Mouse (Mus musculus): ENCODE measurements around the gene Armc3. TPM values are rescaled to one million over a fixed set of nuclear protein-coding genes. Genes with fewer than 3 reads are reported as not detected.

Armc3 gene
- 0.63 and 0.72 TPM in 2 replicates for polyA plus RNA-seq (2016; fragmentation: Nextera tagmentation; extraction: Ambion mirVana)

DNA sequence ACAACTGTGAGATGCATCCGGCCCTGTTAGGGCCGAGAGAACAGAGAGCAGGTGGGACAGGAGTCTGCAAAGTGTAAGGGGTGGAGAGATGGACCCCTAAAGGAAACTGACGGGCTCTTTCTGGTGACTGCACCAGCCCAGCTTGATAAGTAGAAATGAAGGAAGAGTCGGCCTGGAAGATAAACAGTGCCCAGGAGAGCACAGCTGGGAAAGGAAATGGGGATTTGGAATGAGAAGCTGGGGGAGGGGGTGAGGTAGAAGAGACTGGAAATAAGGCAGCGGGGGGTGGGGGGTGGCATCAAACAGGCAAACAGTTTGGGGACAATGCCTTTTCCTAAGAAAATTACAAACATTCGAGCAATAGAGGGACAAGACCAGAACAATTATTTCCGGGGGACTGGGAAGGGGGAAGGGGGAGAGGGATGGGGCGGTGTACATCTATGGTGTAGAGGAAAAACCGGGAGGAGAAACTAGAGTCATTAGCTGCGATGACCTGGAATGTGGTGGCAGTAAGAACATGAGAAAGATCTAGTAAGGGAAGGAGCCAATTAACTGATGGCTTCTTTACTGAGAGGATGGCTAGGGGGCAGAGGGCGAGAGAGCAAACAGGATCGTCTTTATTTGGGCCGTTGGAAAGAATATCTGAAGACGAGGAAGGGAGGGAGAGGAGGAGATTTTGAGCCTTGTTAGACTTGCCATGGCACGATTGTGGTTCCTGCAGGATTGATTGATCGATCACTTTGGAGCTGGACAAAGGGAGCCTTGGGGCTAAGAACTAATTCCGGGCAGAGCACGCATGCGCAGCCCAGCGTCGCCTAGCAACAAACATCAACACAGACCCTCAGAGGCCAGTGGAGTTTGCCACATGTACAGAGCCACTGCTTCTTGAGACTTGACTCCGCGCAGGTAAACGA, at the start of gene Armc3:
Armc3 (plus strand) TSS at position 851 of the 914 bp plus-strand sequence.
- no peaks in the 10 kb centered on the region for H3K9me3 ChIP-seq
- H3K4me1 ChIP-seq, result peaks cover 9% of the 10 kb centered on the region
- H3K36me3 ChIP-seq (replicated peaks), result no peaks in the 10 kb centered on the region
- WGBS, result 21% methylated on average over 24 of the region's 24 CpGs
- H3K4me3 ChIP-seq (replicated peaks), result peak within 1 kb of the TSS; percentile 48
- peak within 1 kb of the TSS; percentile 36 for H3K27ac ChIP-seq
- H3K4me2 ChIP-seq, result peak within 1 kb of the TSS; percentile 72
- peak within 1 kb of the TSS; percentile 61 for H3K9ac ChIP-seq
- no peaks in the 10 kb centered on the region for H3K27me3 ChIP-seq
- peak; percentile 99 for ATAC-seq (ENCODE audit: low FRiP score)

DNA sequence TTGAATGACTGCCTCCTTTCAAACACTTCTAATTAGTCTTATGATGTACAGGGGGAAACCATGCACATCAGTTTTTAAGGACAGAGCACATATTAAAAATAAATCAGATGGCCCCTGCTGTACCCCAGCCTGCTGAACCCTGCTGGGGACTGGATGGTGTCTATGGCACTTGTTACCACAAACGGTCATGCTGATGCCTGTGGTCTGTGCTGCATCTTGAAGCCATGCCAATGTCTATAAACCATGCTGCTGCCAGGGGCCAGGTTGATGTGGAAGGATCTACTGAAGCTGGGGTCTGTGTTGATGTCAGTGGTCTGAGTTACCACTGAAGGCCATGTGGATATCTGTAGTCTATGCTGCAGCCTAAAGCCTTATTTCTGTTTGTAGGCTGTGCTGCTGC, 46.4 kb upstream of the Armc3 start:
- ATAC-seq (ENCODE audit: low FRiP score), result no peak
- Histone ChIP-seq H3K27ac (no peak overlapping the region), H3K4me3 (replicated peaks) (no peak overlapping the region), H3K9ac (no peak overlapping the region), H3K27me3 (no peaks in the 10 kb centered on the region), H3K4me1 (no peaks in the 10 kb centered on the region; the same call in 1 of the 2 replicates), H3K4me2 (no peak overlapping the region), H3K36me3 (replicated peaks) (no peaks in the 10 kb centered on the region), H3K9me3 (no peaks in the 10 kb centered on the region)
- WGBS, result 87% methylated on average over 1 of the region's 1 CpGs

DNA sequence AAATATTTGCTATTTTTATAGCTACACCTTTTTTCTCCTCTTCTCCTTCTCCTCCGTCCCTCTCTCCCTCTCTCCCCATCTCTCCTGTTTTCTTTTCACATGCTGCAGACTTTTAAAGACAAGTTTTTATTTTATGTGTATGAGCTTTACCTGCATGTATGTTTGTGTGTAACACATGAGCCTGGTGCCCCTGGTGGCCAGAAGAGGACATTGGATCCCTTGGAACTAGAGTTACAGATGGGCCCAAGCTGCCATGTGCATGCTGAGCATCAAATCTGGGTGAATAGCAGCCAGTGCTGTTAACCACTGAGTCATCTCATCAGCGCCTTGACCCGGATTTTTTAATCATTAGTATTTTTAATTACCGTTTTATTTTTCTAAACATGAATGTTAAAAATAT, 42.9 kb upstream of the Armc3 start:
- H3K4me3 ChIP-seq (replicated peaks), result no peak overlapping the region
- H3K4me1 ChIP-seq, result no peaks in the 10 kb centered on the region
- 73% methylated on average over 4 of the region's 4 CpGs for WGBS
- H3K9me3 ChIP-seq, result no peaks in the 10 kb centered on the region
- H3K36me3 ChIP-seq (replicated peaks), result no peaks in the 10 kb centered on the region
- no peaks in the 10 kb centered on the region for H3K27me3 ChIP-seq
- H3K4me2 ChIP-seq, result no peak overlapping the region
- no peak overlapping the region for H3K9ac ChIP-seq
- H3K27ac ChIP-seq, result no peak overlapping the region
- no peak for ATAC-seq (ENCODE audit: low FRiP score)

DNA sequence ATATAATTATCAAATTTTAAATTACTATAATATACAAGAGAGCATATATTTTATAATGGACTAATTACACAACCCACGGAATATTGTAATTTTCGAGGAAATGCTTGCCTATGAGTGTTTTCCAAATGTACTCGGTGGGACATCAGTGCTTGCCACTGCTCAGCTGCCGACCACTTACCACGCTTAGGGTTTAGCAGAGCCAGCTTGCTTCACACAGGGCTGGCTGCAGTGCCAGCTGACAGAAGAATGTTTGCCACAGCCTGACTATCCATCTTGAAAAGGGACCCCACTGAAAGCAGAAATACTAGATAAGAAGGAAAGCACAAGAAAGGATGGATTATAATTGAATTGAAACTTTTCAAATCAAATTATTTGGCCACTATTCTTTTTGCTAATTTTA, 39.6 kb upstream of the Armc3 start:
- Histone ChIP-seq H3K4me1 (no peaks in the 10 kb centered on the region), H3K36me3 (replicated peaks) (no peaks in the 10 kb centered on the region), H3K4me2 (no peak overlapping the region), H3K27me3 (no peaks in the 10 kb centered on the region), H3K9me3 (no peaks in the 10 kb centered on the region), H3K27ac (no peak overlapping the region), H3K4me3 (replicated peaks) (no peak overlapping the region), H3K9ac (no peak overlapping the region)
- no peak for ATAC-seq (ENCODE audit: low FRiP score)
- whole genome bisulfite sequencing, result 72% methylated on average over 5 of the region's 5 CpGs

DNA sequence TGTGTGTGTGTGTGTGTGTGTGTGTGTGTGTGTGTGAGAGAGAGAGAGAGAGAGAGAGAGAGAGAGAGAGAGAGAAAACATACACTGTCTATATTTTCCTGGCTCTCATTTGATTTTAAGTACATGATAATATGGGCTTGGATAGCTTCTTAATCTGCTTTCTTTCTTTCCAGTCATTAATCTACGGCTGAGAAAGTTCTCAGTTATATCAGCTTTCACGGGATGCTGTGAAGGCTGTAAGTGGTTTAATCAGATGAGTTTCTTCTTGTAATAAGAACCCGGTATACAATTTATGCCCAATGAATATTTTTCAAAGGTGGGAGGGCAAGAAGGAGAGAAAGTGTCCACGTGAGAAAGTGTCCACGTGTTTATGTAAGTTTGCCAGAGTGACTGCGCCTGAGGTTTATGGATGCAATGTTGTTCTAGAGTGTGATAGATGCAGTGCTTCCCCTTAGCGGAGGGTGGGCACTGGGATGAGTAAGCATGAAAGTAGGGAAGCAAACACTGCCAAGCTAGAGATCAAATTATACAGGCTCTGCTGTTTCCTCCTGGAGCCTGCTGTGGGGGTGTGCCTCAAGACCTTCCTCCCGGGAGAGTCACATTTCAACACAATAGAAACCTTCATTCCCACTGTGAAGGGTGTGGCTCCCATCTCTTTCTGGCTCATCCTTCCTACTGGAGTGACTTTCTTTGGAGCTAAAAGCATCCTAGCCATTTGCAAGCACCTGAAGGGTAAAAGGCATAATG, 38.6 kb upstream of the Armc3 start:
- Histone ChIP-seq H3K9me3 (no peaks in the 10 kb centered on the region), H3K4me1 (no peaks in the 10 kb centered on the region), H3K4me2 (no peak overlapping the region), H3K27ac (no peak overlapping the region), H3K9ac (no peak overlapping the region), H3K27me3 (no peaks in the 10 kb centered on the region), H3K4me3 (replicated peaks) (no peak overlapping the region), H3K36me3 (replicated peaks) (no peaks in the 10 kb centered on the region)
- ATAC-seq (ENCODE audit: low FRiP score), result no peak
- WGBS, result 23% methylated on average over 8 of the region's 8 CpGs

DNA sequence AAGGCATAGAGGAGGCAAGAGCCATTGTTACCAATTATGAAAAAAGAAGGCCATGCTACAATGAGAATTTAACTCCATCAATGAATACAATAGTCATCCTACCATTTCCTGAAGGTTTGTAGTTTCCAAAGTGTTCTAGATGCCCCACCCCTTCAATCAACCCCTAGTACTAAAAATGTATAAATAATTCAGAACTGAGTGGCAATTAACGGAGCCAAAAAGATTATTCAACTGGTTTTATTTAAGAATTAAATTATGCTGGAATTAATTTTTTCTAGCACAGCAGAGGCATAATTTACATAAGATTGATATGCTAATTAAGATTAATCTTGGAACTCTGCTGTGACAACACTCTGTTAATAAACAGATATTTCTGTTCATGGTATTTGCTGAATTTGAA, 34.9 kb upstream of the Armc3 start:
- Histone ChIP-seq H3K9ac (no peak overlapping the region), H3K9me3 (no peaks in the 10 kb centered on the region), H3K27me3 (no peaks in the 10 kb centered on the region), H3K36me3 (replicated peaks) (no peaks in the 10 kb centered on the region), H3K4me2 (no peak overlapping the region), H3K4me3 (replicated peaks) (no peak overlapping the region), H3K4me1 (no peaks in the 10 kb centered on the region), H3K27ac (no peak overlapping the region)
- 73% methylated on average over 1 of the region's 1 CpGs for WGBS
- no peak for ATAC-seq (ENCODE audit: low FRiP score)

DNA sequence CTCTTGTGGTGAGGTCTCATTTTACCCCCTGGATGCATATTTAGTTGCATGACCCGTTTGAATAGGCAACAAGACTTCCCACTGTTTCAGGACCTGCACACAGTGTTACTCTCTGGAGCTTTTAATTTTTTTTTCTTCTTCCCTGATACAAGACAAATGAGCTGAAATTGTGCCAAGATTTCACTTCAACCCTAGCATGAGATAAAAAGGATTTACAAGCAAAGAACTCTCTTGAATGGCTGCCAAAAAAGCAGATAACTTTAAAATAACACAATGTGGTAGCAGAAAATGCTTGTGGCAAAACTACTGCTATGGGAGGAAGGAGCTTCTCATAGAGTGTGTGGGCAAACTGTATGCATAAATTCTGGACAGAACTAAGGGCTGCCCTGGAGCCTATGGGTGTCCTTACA, 22.3 kb upstream of the Armc3 start:
- Histone ChIP-seq H3K4me2 (no peak overlapping the region), H3K4me3 (replicated peaks) (no peak overlapping the region), H3K4me1 (peaks cover 10% of the 10 kb centered on the region; the same call in 1 of the 2 replicates), H3K9ac (no peak overlapping the region), H3K36me3 (replicated peaks) (no peaks in the 10 kb centered on the region), H3K27ac (no peak overlapping the region), H3K9me3 (no peaks in the 10 kb centered on the region), H3K27me3 (no peaks in the 10 kb centered on the region)
- ATAC-seq (ENCODE audit: low FRiP score), result peak; percentile 49; the same call in 1 of the 2 replicates
- WGBS, result 3% methylated on average over 1 of the region's 1 CpGs

DNA sequence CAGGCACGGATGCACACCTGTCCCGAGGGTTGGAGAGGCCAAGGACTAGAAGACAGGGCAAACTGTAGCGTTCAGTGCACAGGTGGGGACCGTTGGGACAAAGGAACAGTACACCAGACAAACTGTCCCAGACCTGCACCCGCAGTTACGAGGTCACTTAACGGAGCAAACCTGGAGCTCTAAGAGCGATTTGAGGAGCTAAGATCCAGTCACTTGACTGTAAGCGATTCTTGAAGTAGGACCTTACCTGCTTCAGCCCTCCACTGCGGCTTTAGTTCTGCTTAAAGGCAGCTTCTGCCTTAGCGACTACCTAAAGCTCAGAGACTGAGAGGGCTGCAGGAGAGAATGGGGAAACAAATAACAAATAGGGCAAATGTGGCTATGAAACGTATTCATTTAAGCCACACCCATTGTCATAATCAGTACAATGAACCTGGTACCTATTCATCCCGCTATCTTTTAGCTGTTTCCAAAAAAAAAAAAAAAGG, 308 bp downstream of the Armc3 start:
- Histone ChIP-seq H3K4me3 (replicated peaks) (peak overlapping the region; percentile 48), H3K4me2 (peak overlapping the region; percentile 72), H3K9me3 (no peaks in the 10 kb centered on the region), H3K27me3 (no peaks in the 10 kb centered on the region), H3K9ac (peak overlapping the region; percentile 61), H3K36me3 (replicated peaks) (no peaks in the 10 kb centered on the region), H3K27ac (peak overlapping the region; percentile 36; the same call in 1 of the 2 replicates), H3K4me1 (peaks cover 9% of the 10 kb centered on the region)
- peak; percentile 14; the same call in 1 of the 2 replicates for ATAC-seq (ENCODE audit: low FRiP score)
- WGBS, result 27% methylated on average over 13 of the region's 13 CpGs

DNA sequence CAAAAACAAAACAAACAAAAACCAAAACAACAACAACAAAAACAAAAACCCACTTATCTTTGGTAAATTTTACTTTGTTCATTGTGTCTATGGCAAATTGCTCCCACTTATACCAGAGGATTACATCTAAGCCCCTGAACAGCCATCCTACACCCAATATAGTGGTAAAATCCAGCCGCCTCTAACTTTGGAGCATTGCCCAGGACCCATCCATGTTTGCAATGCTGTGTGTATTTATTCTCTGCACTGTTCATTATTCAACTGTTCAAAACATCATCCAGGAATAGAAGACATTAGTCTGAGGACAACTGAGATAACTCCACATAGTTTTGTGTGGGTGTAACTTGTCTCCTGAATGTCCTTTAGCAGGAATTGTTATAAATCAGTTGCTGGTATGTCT, 1.0 kb downstream of the Armc3 start:
- ATAC-seq (ENCODE audit: low FRiP score), result no peak
- Histone ChIP-seq H3K36me3 (replicated peaks) (no peaks in the 10 kb centered on the region), H3K4me2 (no peak overlapping the region), H3K4me1 (peaks cover 9% of the 10 kb centered on the region), H3K9me3 (no peaks in the 10 kb centered on the region), H3K27ac (no peak overlapping the region), H3K27me3 (no peaks in the 10 kb centered on the region), H3K4me3 (replicated peaks) (no peak overlapping the region), H3K9ac (no peak overlapping the region)
- 79% methylated on average over 1 of the region's 1 CpGs for WGBS

DNA sequence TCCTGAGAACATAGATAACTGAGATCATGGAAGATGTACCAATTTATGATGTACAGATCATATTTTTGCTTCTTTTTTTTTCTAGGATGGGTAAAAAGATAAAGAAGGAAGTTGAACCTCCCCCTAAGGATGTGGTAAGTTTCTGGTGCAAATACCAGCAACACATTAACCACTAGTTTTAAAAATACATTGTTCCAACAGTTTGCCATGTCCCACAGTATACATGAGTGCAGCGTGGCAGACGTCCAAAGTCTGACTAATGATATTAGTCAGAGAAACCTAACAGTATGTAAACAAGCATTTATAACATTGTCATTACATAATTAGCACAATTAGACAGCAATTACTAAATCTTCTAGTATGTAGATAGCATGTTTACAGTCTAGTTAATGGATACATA, 2.6 kb downstream of the Armc3 start:
- H3K4me1 ChIP-seq, result peaks cover 9% of the 10 kb centered on the region
- no peak for ATAC-seq (ENCODE audit: low FRiP score)
- H3K4me3 ChIP-seq (replicated peaks), result no peak overlapping the region
- H3K27me3 ChIP-seq, result no peaks in the 10 kb centered on the region
- no peak overlapping the region for H3K4me2 ChIP-seq
- H3K9ac ChIP-seq, result no peak overlapping the region
- WGBS, result 83% methylated on average over 2 of the region's 2 CpGs
- no peak overlapping the region for H3K27ac ChIP-seq
- no peaks in the 10 kb centered on the region for H3K9me3 ChIP-seq
- no peaks in the 10 kb centered on the region for H3K36me3 ChIP-seq (replicated peaks)

DNA sequence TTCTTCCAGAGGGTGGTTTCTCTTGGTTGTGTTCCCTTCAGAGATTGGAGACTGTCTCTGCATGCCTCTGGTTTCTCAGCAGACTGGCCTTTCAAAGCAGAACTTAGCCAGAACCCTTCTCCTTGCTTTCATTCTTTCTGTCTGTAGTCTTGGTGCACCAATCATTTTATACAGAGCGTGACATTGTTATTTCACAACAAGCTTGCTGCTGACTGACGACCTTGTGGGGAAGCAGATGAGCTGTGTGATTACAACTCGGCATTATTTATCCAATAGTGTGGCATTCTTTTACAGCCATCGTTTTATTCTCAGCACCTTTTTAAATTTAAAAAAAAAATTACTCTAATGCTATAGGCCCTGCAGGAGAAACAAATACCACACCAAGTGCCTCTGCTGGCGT, 35.2 kb downstream of the Armc3 start:
- no peak overlapping the region for H3K4me3 ChIP-seq (replicated peaks)

DNA sequence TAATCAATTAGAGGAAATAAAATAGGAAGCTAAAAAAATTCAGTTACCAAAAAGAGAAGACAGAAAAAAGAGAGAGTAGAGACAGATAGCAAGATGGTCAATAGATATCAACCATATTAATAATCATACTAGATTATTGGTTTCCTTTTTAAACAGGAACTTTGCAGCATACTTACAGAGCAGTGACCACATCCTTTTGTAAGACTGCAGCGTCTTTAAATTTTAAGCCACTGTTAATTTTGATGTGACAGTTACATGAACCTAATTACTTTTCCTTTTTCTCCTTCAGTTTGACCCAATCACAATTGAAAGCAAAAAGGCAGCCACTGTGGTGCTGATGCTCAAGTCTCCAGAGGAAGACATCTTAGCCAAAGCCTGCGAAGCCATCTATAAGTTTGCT, 36.1 kb downstream of the Armc3 start:
- Histone ChIP-seq H3K4me1 (peaks cover 4% of the 10 kb centered on the region), H3K9me3 (peaks cover 3% of the 10 kb centered on the region; the same call in 1 of the 2 replicates), H3K4me3 (replicated peaks) (no peak overlapping the region), H3K9ac (no peak overlapping the region), H3K4me2 (no peak overlapping the region), H3K36me3 (replicated peaks) (no peaks in the 10 kb centered on the region), H3K27me3 (no peaks in the 10 kb centered on the region), H3K27ac (no peak overlapping the region)
- ATAC-seq (ENCODE audit: low FRiP score), result no peak
- WGBS, result 86% methylated on average over 2 of the region's 2 CpGs

More for the DNA sequence above, 35.2 kb downstream of the Armc3 start:
- no peaks in the 10 kb centered on the region for H3K27me3 ChIP-seq
- no peaks in the 10 kb centered on the region for H3K36me3 ChIP-seq (replicated peaks)
- 93% methylated on average over 5 of the region's 5 CpGs for WGBS
- no peak for ATAC-seq (ENCODE audit: low FRiP score)
- H3K27ac ChIP-seq, result no peak overlapping the region
- no peak overlapping the region for H3K9ac ChIP-seq
- no peak overlapping the region for H3K4me2 ChIP-seq
- H3K4me1 ChIP-seq, result peaks cover 4% of the 10 kb centered on the region
- H3K9me3 ChIP-seq, result peaks cover 3% of the 10 kb centered on the region; the same call in 1 of the 2 replicates
